Mouse (Mus musculus): ENCODE results near the gene Cobll1. TPM values are rescaled to one million over a fixed set of nuclear protein-coding genes. Genes with fewer than 3 reads are reported as not detected.

Gene Cobll1
- polyA plus RNA-seq, 1 experiment from 2014 or later, result 6.4 TPM

DNA sequence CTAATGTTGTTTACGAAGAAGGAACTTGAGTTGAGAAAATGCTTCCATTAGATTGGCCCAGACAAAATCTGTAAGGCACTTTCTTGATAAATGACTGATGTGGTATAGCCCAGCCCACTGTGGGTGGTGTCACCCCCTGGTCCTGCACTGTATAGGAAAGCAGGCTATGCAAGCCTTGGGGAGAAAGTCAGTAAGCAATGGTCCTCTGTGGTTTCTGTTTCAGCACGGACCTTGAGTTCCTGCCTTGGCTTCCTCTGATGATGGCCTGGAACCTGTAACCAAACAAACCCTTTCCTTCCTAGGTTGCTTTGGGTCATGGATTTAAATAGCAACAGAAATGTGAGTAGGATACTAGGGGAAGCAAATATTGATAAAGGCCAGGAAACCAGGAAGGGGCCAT lies 148.2 kb downstream of the Cobll1 start:
- no peak overlapping the region for H3K9ac ChIP-seq (ENCODE audit: low read depth, low read length)
- ATAC-seq (replicated peaks; ENCODE audit: low FRiP score), result peak; percentile 54; the same call in 1 of the 2 replicates
- H3K4me1 ChIP-seq (replicated peaks; ENCODE audit: control insufficient read depth, insufficient read depth, low read length), result no peaks in the 10 kb centered on the region
- no peak for DNase-seq (ENCODE audit: low spot score)
- 56% methylated on average over 2 of the region's 2 CpGs for WGBS
- H3K27me3 ChIP-seq (replicated peaks; ENCODE audit: control insufficient read depth, insufficient read depth, low read length), result no peaks in the 10 kb centered on the region
- no peak overlapping the region for H3K27ac ChIP-seq (ENCODE audit: low read depth, low read length)
- H3K4me3 ChIP-seq (ENCODE audit: low read depth, low read length), result no peak overlapping the region
- H3K36me3 ChIP-seq (ENCODE audit: control insufficient read depth, insufficient read depth, low read length), result no peaks in the 10 kb centered on the region
- no peak overlapping the region for H3K4me2 ChIP-seq
- H3K9me3 ChIP-seq (ENCODE audit: control insufficient read depth, low read length), result no peaks in the 10 kb centered on the region

DNA sequence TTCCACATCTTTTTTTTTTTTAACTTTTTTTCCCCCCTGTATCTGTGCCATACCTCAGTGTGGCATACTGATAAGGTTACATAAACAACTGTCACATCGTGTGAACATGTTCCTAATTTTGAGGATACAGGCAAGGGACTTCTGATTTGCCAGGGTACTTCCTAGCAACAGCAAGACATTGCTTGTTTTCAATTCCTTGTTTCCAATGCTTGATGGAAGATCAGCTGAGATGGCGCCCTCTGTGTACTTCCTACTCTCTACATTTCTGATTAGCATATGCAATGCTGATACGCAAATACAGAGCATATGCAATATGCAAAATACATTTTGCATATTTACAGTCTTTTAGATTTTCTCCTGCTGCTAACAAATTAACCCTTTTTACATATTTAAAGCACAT lies 152.0 kb downstream of the Cobll1 start:
- H3K27me3 ChIP-seq (replicated peaks; ENCODE audit: control insufficient read depth, insufficient read depth, low read length), result no peaks in the 10 kb centered on the region
- no peak overlapping the region for H3K9ac ChIP-seq (ENCODE audit: low read depth, low read length)
- no peak overlapping the region for H3K4me2 ChIP-seq
- H3K4me3 ChIP-seq (ENCODE audit: low read depth, low read length), result no peak overlapping the region
- no peaks in the 10 kb centered on the region for H3K36me3 ChIP-seq (ENCODE audit: control insufficient read depth, insufficient read depth, low read length)
- H3K9me3 ChIP-seq (ENCODE audit: control insufficient read depth, low read length), result no peaks in the 10 kb centered on the region
- no peaks in the 10 kb centered on the region for H3K4me1 ChIP-seq (replicated peaks; ENCODE audit: control insufficient read depth, insufficient read depth, low read length)
- no peak overlapping the region for H3K27ac ChIP-seq (ENCODE audit: low read depth, low read length)
- WGBS, result 69% methylated on average over 3 of the region's 3 CpGs
- ATAC-seq (replicated peaks; ENCODE audit: low FRiP score), result no peak
- no peak for DNase-seq (ENCODE audit: low spot score)

DNA sequence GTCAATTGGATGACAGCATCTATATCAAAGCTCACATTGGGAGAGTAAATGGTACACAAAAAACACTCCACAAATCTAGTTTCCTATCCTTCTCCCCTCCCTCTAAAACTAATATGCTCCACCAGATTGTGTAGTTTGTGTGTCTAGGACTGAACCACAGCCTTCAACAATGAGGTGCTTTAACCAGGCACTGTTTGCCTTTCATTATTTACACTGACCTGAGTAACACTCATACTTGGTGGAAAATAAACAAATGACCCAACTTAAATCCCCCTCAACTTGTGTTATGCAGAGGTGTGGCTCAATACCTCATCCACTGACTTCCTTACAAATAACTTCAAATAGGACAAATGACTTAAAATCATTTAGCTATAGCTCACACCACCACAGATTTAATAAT lies 155.8 kb downstream of the Cobll1 start:
- no peaks in the 10 kb centered on the region for H3K4me1 ChIP-seq (replicated peaks; ENCODE audit: control insufficient read depth, insufficient read depth, low read length)
- ATAC-seq (replicated peaks; ENCODE audit: low FRiP score), result no peak
- H3K9ac ChIP-seq (ENCODE audit: low read depth, low read length), result no peak overlapping the region
- no peak overlapping the region for H3K4me2 ChIP-seq
- H3K27ac ChIP-seq (ENCODE audit: low read depth, low read length), result no peak overlapping the region
- no peaks in the 10 kb centered on the region for H3K36me3 ChIP-seq (ENCODE audit: control insufficient read depth, insufficient read depth, low read length)
- no peaks in the 10 kb centered on the region for H3K9me3 ChIP-seq (ENCODE audit: control insufficient read depth, low read length)
- no peaks in the 10 kb centered on the region for H3K27me3 ChIP-seq (replicated peaks; ENCODE audit: control insufficient read depth, insufficient read depth, low read length)
- no peak overlapping the region for H3K4me3 ChIP-seq (ENCODE audit: low read depth, low read length)
- no peak for DNase-seq (ENCODE audit: low spot score)

DNA sequence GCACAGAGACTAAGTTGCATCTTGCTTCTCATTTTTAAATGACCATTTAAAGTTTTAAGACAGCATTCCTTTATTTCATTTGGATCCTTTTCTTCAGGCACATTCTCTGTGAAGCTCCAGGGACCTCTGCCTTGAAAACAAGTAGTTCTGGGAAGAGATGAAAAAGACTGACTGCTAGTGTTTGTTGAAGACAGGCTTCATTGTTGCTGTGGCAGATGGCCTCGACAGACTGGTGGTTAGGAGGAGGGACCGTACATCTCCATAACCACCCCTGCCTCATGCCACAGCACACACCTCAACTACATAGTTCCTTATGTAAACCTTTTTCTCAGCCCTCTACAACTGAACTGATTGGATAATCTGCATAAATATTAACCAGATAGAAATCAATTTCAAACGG lies 161.7 kb downstream of the Cobll1 start:
- H3K4me1 ChIP-seq (replicated peaks; ENCODE audit: control insufficient read depth, insufficient read depth, low read length), result no peaks in the 10 kb centered on the region
- 79% methylated on average over 3 of the region's 3 CpGs for WGBS
- H3K27me3 ChIP-seq (replicated peaks; ENCODE audit: control insufficient read depth, insufficient read depth, low read length), result no peaks in the 10 kb centered on the region
- H3K4me2 ChIP-seq, result no peak overlapping the region
- no peaks in the 10 kb centered on the region for H3K36me3 ChIP-seq (ENCODE audit: control insufficient read depth, insufficient read depth, low read length)
- DNase-seq (ENCODE audit: low spot score) (no peak), ATAC-seq (replicated peaks; ENCODE audit: low FRiP score) (no peak)
- H3K9ac ChIP-seq (ENCODE audit: low read depth, low read length), result no peak overlapping the region
- H3K4me3 ChIP-seq (ENCODE audit: low read depth, low read length), result no peak overlapping the region
- H3K9me3 ChIP-seq (ENCODE audit: control insufficient read depth, low read length), result no peaks in the 10 kb centered on the region
- no peak overlapping the region for H3K27ac ChIP-seq (ENCODE audit: low read depth, low read length)

DNA sequence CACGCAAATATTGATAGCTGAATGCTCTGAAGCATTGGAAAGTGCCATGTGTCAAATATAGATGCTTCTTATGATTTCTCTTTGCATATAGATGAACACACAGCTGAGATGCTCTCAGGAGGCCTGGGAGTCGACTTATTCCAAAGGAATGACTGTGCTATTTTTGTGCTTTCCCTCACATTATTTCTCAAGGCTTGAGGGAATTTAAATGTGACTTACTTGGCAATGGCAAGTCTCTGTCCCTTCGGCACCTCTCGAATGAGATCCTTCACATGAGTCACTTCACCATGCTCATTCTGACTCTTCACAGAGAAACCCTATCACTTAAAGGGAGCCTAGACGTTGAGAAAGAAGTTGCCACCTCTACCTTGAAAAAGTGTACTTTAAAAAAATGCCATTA lies 163.4 kb downstream of the Cobll1 start:
- Histone ChIP-seq H3K4me1 (replicated peaks; ENCODE audit: control insufficient read depth, insufficient read depth, low read length) (no peaks in the 10 kb centered on the region), H3K36me3 (ENCODE audit: control insufficient read depth, insufficient read depth, low read length) (no peaks in the 10 kb centered on the region), H3K27ac (ENCODE audit: low read depth, low read length) (no peak overlapping the region), H3K4me2 (no peak overlapping the region), H3K9ac (ENCODE audit: low read depth, low read length) (no peak overlapping the region), H3K27me3 (replicated peaks; ENCODE audit: control insufficient read depth, insufficient read depth, low read length) (no peaks in the 10 kb centered on the region), H3K9me3 (ENCODE audit: control insufficient read depth, low read length) (no peaks in the 10 kb centered on the region), H3K4me3 (ENCODE audit: low read depth, low read length) (no peak overlapping the region)
- ATAC-seq (replicated peaks; ENCODE audit: low FRiP score) (no peak), DNase-seq (ENCODE audit: low spot score) (no peak)
- 87% methylated on average over 5 of the region's 5 CpGs for WGBS

DNA sequence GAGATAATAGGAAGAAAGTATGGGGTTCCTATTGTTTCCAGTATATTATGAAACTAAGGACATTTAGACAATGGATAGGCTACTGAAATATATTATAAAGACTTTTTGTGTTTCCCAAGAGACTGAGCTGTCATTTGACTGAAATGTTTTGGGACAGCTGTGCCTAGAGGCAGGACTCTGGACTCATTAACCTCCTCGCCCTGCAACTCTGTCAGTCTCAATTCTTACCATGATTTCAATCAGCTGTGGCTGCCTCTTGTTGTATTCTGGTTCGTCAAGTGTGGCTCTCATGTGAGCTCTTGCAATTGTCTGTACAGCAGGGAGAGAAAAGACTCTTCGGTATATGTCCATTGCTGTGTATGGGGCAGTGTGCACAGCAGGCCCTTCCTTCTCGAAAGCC lies 163.8 kb downstream of the Cobll1 start:
- Histone ChIP-seq H3K27me3 (replicated peaks; ENCODE audit: control insufficient read depth, insufficient read depth, low read length) (no peaks in the 10 kb centered on the region), H3K36me3 (ENCODE audit: control insufficient read depth, insufficient read depth, low read length) (no peaks in the 10 kb centered on the region), H3K4me3 (ENCODE audit: low read depth, low read length) (no peak overlapping the region), H3K27ac (ENCODE audit: low read depth, low read length) (no peak overlapping the region), H3K9ac (ENCODE audit: low read depth, low read length) (no peak overlapping the region), H3K9me3 (ENCODE audit: control insufficient read depth, low read length) (no peaks in the 10 kb centered on the region), H3K4me2 (no peak overlapping the region), H3K4me1 (replicated peaks; ENCODE audit: control insufficient read depth, insufficient read depth, low read length) (no peaks in the 10 kb centered on the region)
- no peak for DNase-seq (ENCODE audit: low spot score)
- WGBS, result 82% methylated on average over 4 of the region's 4 CpGs
- no peak for ATAC-seq (replicated peaks; ENCODE audit: low FRiP score)

DNA sequence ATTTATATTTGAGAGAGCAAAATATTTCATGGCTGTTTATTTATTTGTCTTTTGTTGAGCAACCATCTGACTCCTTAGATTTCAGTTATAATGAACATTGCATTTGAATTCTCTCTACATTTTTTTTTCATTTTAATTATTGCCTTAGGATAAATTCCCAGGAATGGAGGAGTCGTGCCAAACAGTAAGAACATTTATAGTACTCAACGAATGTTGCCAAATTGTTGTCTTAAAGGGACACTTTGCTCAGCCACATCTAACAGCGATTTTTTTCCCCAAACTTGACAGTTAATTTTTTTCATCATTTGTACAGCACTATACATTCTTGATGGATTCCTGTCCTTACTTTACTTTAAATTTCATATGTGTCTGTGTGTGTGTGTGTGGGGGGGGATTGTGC lies 167.0 kb downstream of the Cobll1 start:
- 72% methylated on average over 3 of the region's 3 CpGs for WGBS
- no peak overlapping the region for H3K4me2 ChIP-seq

DNA sequence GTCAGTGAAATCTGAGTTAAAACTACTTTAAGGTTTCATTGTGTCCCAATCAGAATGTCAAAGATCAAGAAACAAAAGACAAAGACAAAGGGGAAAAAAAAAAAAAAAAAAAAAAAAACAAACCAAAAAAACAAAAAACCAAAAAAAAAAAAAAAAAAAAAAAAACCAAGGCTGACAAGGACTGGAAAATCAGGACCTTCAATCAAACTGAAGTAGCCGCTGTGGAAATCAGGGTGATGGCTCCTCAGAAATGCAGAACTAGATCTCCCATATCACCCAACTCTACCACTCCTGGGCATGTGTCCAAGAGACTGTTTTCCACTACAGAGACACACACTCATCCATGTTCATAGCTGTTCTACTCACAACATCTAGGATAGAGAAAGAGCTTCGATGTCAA lies 185.4 kb downstream of the Cobll1 start:
- Histone ChIP-seq H3K9me3 (ENCODE audit: control insufficient read depth, low read length) (no peaks in the 10 kb centered on the region), H3K27ac (ENCODE audit: low read depth, low read length) (no peak overlapping the region), H3K36me3 (ENCODE audit: control insufficient read depth, insufficient read depth, low read length) (no peaks in the 10 kb centered on the region), H3K4me3 (ENCODE audit: low read depth, low read length) (no peak overlapping the region), H3K9ac (ENCODE audit: low read depth, low read length) (no peak overlapping the region), H3K4me1 (replicated peaks; ENCODE audit: control insufficient read depth, insufficient read depth, low read length) (no peaks in the 10 kb centered on the region), H3K4me2 (no peak overlapping the region), H3K27me3 (replicated peaks; ENCODE audit: control insufficient read depth, insufficient read depth, low read length) (no peaks in the 10 kb centered on the region)
- 77% methylated on average over 2 of the region's 2 CpGs for WGBS
- DNase-seq (ENCODE audit: low spot score) (no peak), ATAC-seq (replicated peaks; ENCODE audit: low FRiP score) (no peak)

More for the DNA sequence above, 167.0 kb downstream of the Cobll1 start:
- Histone ChIP-seq H3K4me3 (ENCODE audit: low read depth, low read length) (no peak overlapping the region), H3K9me3 (ENCODE audit: control insufficient read depth, low read length) (no peaks in the 10 kb centered on the region), H3K4me1 (replicated peaks; ENCODE audit: control insufficient read depth, insufficient read depth, low read length) (no peaks in the 10 kb centered on the region), H3K9ac (ENCODE audit: low read depth, low read length) (no peak overlapping the region), H3K27me3 (replicated peaks; ENCODE audit: control insufficient read depth, insufficient read depth, low read length) (no peaks in the 10 kb centered on the region), H3K27ac (ENCODE audit: low read depth, low read length) (no peak overlapping the region), H3K36me3 (ENCODE audit: control insufficient read depth, insufficient read depth, low read length) (no peaks in the 10 kb centered on the region)
- DNase-seq (ENCODE audit: low spot score) (no peak), ATAC-seq (replicated peaks; ENCODE audit: low FRiP score) (no peak)

DNA sequence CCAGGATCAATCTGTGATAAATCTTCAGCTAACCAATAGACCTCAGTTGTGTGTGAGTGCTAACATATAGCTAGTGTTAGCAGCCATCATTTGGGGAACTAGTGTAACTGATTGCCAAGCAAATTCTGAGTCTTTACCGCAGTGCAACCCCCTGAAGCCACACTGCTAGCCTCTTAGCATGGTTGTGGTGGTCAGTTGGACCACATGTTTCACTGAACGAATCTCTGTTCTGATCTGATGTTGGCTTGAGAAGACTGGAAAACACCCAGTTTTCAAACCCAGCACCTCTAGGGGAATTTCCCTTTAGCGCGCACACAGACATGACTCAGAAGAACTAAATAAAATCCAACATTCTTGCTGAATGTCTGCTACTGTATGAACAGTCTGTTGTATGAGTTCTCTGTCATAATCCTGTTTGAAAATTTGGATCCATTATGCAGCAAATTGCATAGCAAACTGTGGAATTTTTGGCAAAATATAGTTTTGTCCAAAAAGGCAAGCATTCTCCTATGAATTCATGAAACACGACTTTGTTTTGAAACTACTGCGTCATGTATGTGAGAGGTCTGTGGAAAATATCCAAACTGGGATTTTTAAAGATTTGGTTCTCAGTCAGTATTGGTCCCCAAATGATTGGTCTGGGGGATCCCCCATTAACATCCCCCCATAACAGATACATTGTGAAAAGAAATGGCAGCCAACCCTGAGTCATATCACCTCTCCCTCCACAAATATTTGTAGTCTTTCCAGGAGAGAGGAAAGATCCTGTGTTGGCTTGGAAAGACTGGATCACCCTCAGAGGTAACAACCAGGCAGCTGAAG lies 186.8 kb downstream of the Cobll1 start:
- 86% methylated on average over 6 of the region's 6 CpGs for WGBS
- no peaks in the 10 kb centered on the region for H3K36me3 ChIP-seq (ENCODE audit: control insufficient read depth, insufficient read depth, low read length)
- no peak for ATAC-seq (replicated peaks; ENCODE audit: low FRiP score)

More for the DNA sequence above, 186.8 kb downstream of the Cobll1 start:
- DNase-seq (ENCODE audit: low spot score), result no peak
- H3K9ac ChIP-seq (ENCODE audit: low read depth, low read length), result no peak overlapping the region
- no peak overlapping the region for H3K27ac ChIP-seq (ENCODE audit: low read depth, low read length)
- no peak overlapping the region for H3K4me2 ChIP-seq
- no peak overlapping the region for H3K4me3 ChIP-seq (ENCODE audit: low read depth, low read length)
- H3K27me3 ChIP-seq (replicated peaks; ENCODE audit: control insufficient read depth, insufficient read depth, low read length), result no peaks in the 10 kb centered on the region
- H3K9me3 ChIP-seq (ENCODE audit: control insufficient read depth, low read length), result no peaks in the 10 kb centered on the region
- H3K4me1 ChIP-seq (replicated peaks; ENCODE audit: control insufficient read depth, insufficient read depth, low read length), result no peaks in the 10 kb centered on the region
